ENCODE assay signal across 25 mouse cellular contexts in genomic region chr17:56164510-56164909, GRCm38 (mm10). TPM values are rescaled to one million over a fixed set of nuclear protein-coding genes. Genes with fewer than 3 reads are reported as not detected.
DNase-seq lines count a peak whose midpoint lies in the region; ATAC-seq and TF ChIP-seq lines count a peak whose summit lies in the region.
"Had no signal": no experiment of that assay in that cellular context is flagged by ENCODE, and none has a peak within 500 bp of the region (broad histone marks: within the 10 kb centered on the region; RNA-seq: fewer than 3 reads in every experiment).

No protein-coding gene starts in this region.

- peaks cover 14% of the 10 kb centered on the region for H3K79me2 ChIP-seq in liver, adult 2 months (ENCODE audit: control insufficient read depth, insufficient read depth, low read length)
- no peaks in the 10 kb centered on the region for H3K79me2 ChIP-seq in MEL (ENCODE audit: control insufficient read depth, insufficient read depth, low read length, poor library complexity)

- H3K27me3 ChIP-seq in intestine, embryonic 14.5 days (replicated peaks; ENCODE audit: control insufficient read depth, insufficient read depth, low read length): no peaks in the 10 kb centered on the region
- H3K27me3 ChIP-seq in intestine, embryonic 16.5 days (replicated peaks; ENCODE audit: control insufficient read depth, insufficient read depth, low read length): no peaks in the 10 kb centered on the region
- H3K27me3 ChIP-seq in liver, adult 2 months (ENCODE audit: control insufficient read depth, insufficient read depth, low read length): no peaks in the 10 kb centered on the region
- H3K27me3 ChIP-seq in liver, embryonic 11.5 days (replicated peaks; ENCODE audit: control insufficient read depth, insufficient read depth, low read length): no peaks in the 10 kb centered on the region; the same call in 1 of the 2 replicates
- no peaks in the 10 kb centered on the region for H3K27me3 ChIP-seq in MEL (ENCODE audit: control insufficient read depth in 1 of 2, insufficient read depth in 2 of 2, low read length in 2 of 2)
- H3K27me3 ChIP-seq: embryonic facial prominence, embryonic 15.5 days had no signal

- no peak for TF ChIP-seq RAD21 in MEL (IDR thresholded peaks at IDR 0.05; ENCODE audit: low read depth, low read length)

- DNase-seq in intestine, embryonic 14.5 days (ENCODE audit: low spot score): no peak
- peak; percentile 48 for DNase-seq in liver, adult 2 months (ENCODE audit: extremely low read depth, low read depth, low spot score)
- no peak for DNase-seq in liver, embryonic 11.5 days (ENCODE audit: low spot score)
- peak; percentile 80 for DNase-seq in MEL (ENCODE audit: low read depth, low spot score)
- no peak for DNase-seq in yolk sac, embryonic 10.5 days (ENCODE audit: low spot score)
- DNase-seq: adrenal gland, adult 8-10 months; adrenal gland, postnatal 36 days; cerebellum, adult 11-12 months; cerebellum, adult 9-10 months; embryo, embryonic 11 days; heart, adult 18-20 months; heart, postnatal 10 days; heart, postnatal 4 days had no signal

- no peak for TF ChIP-seq POLR2A in liver, adult 2 months (IDR thresholded peaks at IDR 0.05; ENCODE audit: extremely low read depth, insufficient read depth, low read length)
- TF ChIP-seq POLR2A in MEL (IDR thresholded peaks at IDR 0.05; ENCODE audit: control insufficient read depth in 1 of 2, insufficient read depth in 1 of 2, low read depth in 1 of 2, low read length in 2 of 2, poor library complexity in 1 of 2): no peak

- H3K9ac ChIP-seq in intestine, embryonic 14.5 days (ENCODE audit: low read length): no peak overlapping the region
- no peak overlapping the region for H3K9ac ChIP-seq in intestine, embryonic 16.5 days (ENCODE audit: low read depth, low read length)
- no peak overlapping the region; the same call in 1 of the 2 replicates for H3K9ac ChIP-seq in liver, adult 2 months (ENCODE audit: low read depth, low read length)
- H3K9ac ChIP-seq in liver, embryonic 11.5 days (ENCODE audit: low read depth, low read length): no peak overlapping the region
- H3K9ac ChIP-seq in MEL (ENCODE audit: control insufficient read depth, low read depth, low read length, poor library complexity, severe bottlenecking): no peak overlapping the region
- H3K9ac ChIP-seq: embryonic facial prominence, embryonic 15.5 days; hindbrain, embryonic 12.5 days had no signal

- H3K9me3 ChIP-seq in intestine, embryonic 14.5 days (ENCODE audit: control insufficient read depth, low read length): no peaks in the 10 kb centered on the region
- no peaks in the 10 kb centered on the region for H3K9me3 ChIP-seq in intestine, embryonic 16.5 days (ENCODE audit: control insufficient read depth, low read length)
- H3K9me3 ChIP-seq in liver, embryonic 11.5 days (ENCODE audit: control insufficient read depth, low read length): no peaks in the 10 kb centered on the region
- no peaks in the 10 kb centered on the region for H3K9me3 ChIP-seq in MEL (replicated peaks; ENCODE audit: insufficient read depth, low read length)
- H3K9me3 ChIP-seq: embryonic facial prominence, embryonic 15.5 days; forebrain, embryonic 10.5 days; heart, embryonic 10.5 days; hindbrain, embryonic 12.5 days had no signal

- 78% methylated on average over 3 of the region's 3 CpGs for WGBS in intestine, embryonic 14.5 days
- 64% methylated on average over 3 of the region's 3 CpGs for WGBS in intestine, embryonic 16.5 days
- WGBS in liver, adult 2 months: 20% methylated on average over 3 of the region's 3 CpGs
- WGBS in liver, embryonic 11.5 days: 65% methylated on average over 3 of the region's 3 CpGs

- H3K27ac ChIP-seq in intestine, embryonic 14.5 days (ENCODE audit: low read depth): no peak overlapping the region
- no peak overlapping the region for H3K27ac ChIP-seq in intestine, embryonic 16.5 days (ENCODE audit: low read length)
- peak overlapping the region; percentile 97 for H3K27ac ChIP-seq in liver, adult 2 months (replicated peaks; ENCODE audit: insufficient read depth, low read depth, low read length)
- no peak overlapping the region for H3K27ac ChIP-seq in liver, embryonic 11.5 days (ENCODE audit: low read depth, low read length)
- H3K27ac ChIP-seq in MEL (ENCODE audit: control insufficient read depth, low read depth, low read length): peak overlapping the region; percentile 20; the same call in 1 of the 2 replicates
- peak overlapping the region; percentile 86; the same call in 1 of the 2 replicates for H3K27ac ChIP-seq in brown adipose tissue, adult 24 weeks (replicated peaks; ENCODE audit: low read depth, low read length)
- H3K27ac ChIP-seq: embryonic facial prominence, embryonic 15.5 days; forebrain, embryonic 10.5 days; heart, embryonic 10.5 days; hindbrain, postnatal 0 days had no signal

- H3K4me1 ChIP-seq in intestine, embryonic 14.5 days (replicated peaks; ENCODE audit: control insufficient read depth, insufficient read depth, low read length): peaks cover 13% of the 10 kb centered on the region
- H3K4me1 ChIP-seq in intestine, embryonic 16.5 days (ENCODE audit: control insufficient read depth, insufficient read depth, low read length): peaks cover 24% of the 10 kb centered on the region
- H3K4me1 ChIP-seq in liver, adult 2 months (ENCODE audit: control insufficient read depth, insufficient read depth, low read length): peaks cover 33% of the 10 kb centered on the region
- H3K4me1 ChIP-seq in liver, embryonic 11.5 days (replicated peaks; ENCODE audit: control insufficient read depth, insufficient read depth, low read length): peaks cover 7% of the 10 kb centered on the region
- peaks cover 9 to 28% of the 10 kb centered on the region in 2 experiments for H3K4me1 ChIP-seq in MEL (ENCODE audit: control insufficient read depth in 1 of 2, insufficient read depth in 2 of 2, low read length in 2 of 2)
- peaks cover 5% of the 10 kb centered on the region; the same call in 1 of the 2 replicates for H3K4me1 ChIP-seq in brown adipose tissue, adult 24 weeks (ENCODE audit: control insufficient read depth, insufficient read depth, insufficient read length, low read length)

- peak in 1 of 2 experiments; percentile 62; a peak in 3 of 4 replicates for TF ChIP-seq EP300 in MEL (IDR thresholded peaks at IDR 0.05; ENCODE audit: low read depth in 1 of 2, low read length in 2 of 2)

- TF ChIP-seq CTCF in liver, adult 2 months (IDR thresholded peaks at IDR 0.05; ENCODE audit: low read depth, low read length): no peak
- TF ChIP-seq CTCF in MEL (IDR thresholded peaks at IDR 0.05 in 2 of 3, conservative IDR thresholded peaks at IDR 0.05 in 1 of 3; ENCODE audit: control insufficient read depth in 1 of 3, insufficient read depth in 1 of 3, low read depth in 2 of 3, low read length in 3 of 3, poor library complexity in 1 of 3, severe bottlenecking in 1 of 3): no peak

- H3K4me2 ChIP-seq in intestine, embryonic 14.5 days (ENCODE audit: low read length): 0 out of 2 replicates have a peak overlapping the region, but pooled peaks have one; percentile 69
- H3K4me2 ChIP-seq in intestine, embryonic 16.5 days (ENCODE audit: low read depth, low read length): no peak overlapping the region
- H3K4me2 ChIP-seq in liver, embryonic 11.5 days: no peak overlapping the region
- H3K4me2 ChIP-seq: embryonic facial prominence, embryonic 15.5 days; hindbrain, embryonic 12.5 days had no signal

- no peaks in the 10 kb centered on the region for H3K36me3 ChIP-seq in intestine, embryonic 14.5 days (ENCODE audit: control insufficient read depth, insufficient read depth, low read length)
- H3K36me3 ChIP-seq in intestine, embryonic 16.5 days (ENCODE audit: control insufficient read depth, insufficient read depth, low read length): no peaks in the 10 kb centered on the region
- H3K36me3 ChIP-seq in liver, adult 2 months (ENCODE audit: control insufficient read depth, insufficient read depth, low read length): no peaks in the 10 kb centered on the region
- H3K36me3 ChIP-seq in liver, embryonic 11.5 days (ENCODE audit: control insufficient read depth, insufficient read depth, low read length): no peaks in the 10 kb centered on the region
- peaks cover 0 to 22% of the 10 kb centered on the region in 2 experiments; a peak in 2 of 4 replicates for H3K36me3 ChIP-seq in MEL (ENCODE audit: control insufficient read depth in 1 of 2, insufficient read depth in 2 of 2, low read length in 2 of 2)
- H3K36me3 ChIP-seq: embryonic facial prominence, embryonic 15.5 days; forebrain, embryonic 10.5 days; heart, embryonic 10.5 days; hindbrain, embryonic 12.5 days had no signal

- H3K4me3 ChIP-seq in intestine, embryonic 14.5 days (ENCODE audit: low read depth, low read length): no peak overlapping the region
- H3K4me3 ChIP-seq in intestine, embryonic 16.5 days (ENCODE audit: low read length): no peak overlapping the region
- H3K4me3 ChIP-seq in liver, adult 2 months (ENCODE audit: insufficient read depth, low read depth, low read length): no peak overlapping the region
- no peak overlapping the region for H3K4me3 ChIP-seq in liver, embryonic 11.5 days (ENCODE audit: low read depth, low read length)
- H3K4me3 ChIP-seq in MEL (ENCODE audit: control insufficient read depth in 1 of 2, insufficient read depth in 1 of 2, low read depth in 2 of 2, low read length in 2 of 2): no peak overlapping the region
- 0 out of 2 replicates have a peak overlapping the region, but pooled peaks have one; percentile 59 for H3K4me3 ChIP-seq in brown adipose tissue, adult 24 weeks (ENCODE audit: insufficient read depth, low read depth, low read length)
- H3K4me3 ChIP-seq: embryonic facial prominence, embryonic 15.5 days; erythroblast, embryonic 14.5 days; forebrain, embryonic 10.5 days; heart, embryonic 10.5 days; hindbrain, embryonic 12.5 days had no signal

- no peak for ATAC-seq in intestine, embryonic 14.5 days (replicated peaks; ENCODE audit: low FRiP score, low TSS enrichment, low read depth)
- no peak for ATAC-seq in intestine, embryonic 16.5 days
- ATAC-seq in liver, embryonic 11.5 days (replicated peaks; ENCODE audit: low FRiP score): no peak
- ATAC-seq: forebrain, embryonic 14.5 days; hindbrain, postnatal 0 days had no signal

RNA-seq across cellular contexts. Expression of gene Tnfaip8l1, which starts 2.2 kb away (rescaled TPM):
- polyA plus RNA-seq in intestine, embryonic 14.5 days (2014; fragmentation: Nextera tagmentation; extraction: Ambion mirVana): 11.3 and 14.0 TPM in 2 replicates
- polyA plus RNA-seq in intestine, embryonic 16.5 days (2015; fragmentation: Nextera tagmentation; extraction: Ambion mirVana): 10.6 and 12.7 TPM in 2 replicates
- 16.2 and 20.9 TPM in 2 replicates for total RNA-seq in liver, adult 2 months (2014; rRNA removed)
- polyA plus RNA-seq in liver, adult 2 months (2012; rRNA removed): 21.8 and 25.5 TPM in 2 replicates
- polyA plus RNA-seq in liver, embryonic 11.5 days (2014; fragmentation: Nextera tagmentation; extraction: Ambion mirVana): 6.8 and 7.5 TPM in 2 replicates
- total RNA-seq in MEL (2012; rRNA removed): 3.4 and 4.0 TPM in 2 replicates
- 1 to 10 TPM in 1 of 2 experiments, not detected in 1; 5.5 TPM for polyA plus RNA-seq in MEL (2012; ENCODE audit: insufficient read depth in 1 of 2, insufficient read length in 2 of 2, low read depth in 1 of 2, low replicate concordance in 2 of 2, missing spikeins in 1 of 2)
- polyA plus RNA-seq in brown adipose tissue, adult 24 weeks (2012; ENCODE audit: insufficient read depth, insufficient read length, missing spikeins): 0.36 and 1.4 TPM in 2 replicates

RNA-seq across cellular contexts. Expression of gene Mydgf, which starts 19.2 kb away (rescaled TPM):
- polyA plus RNA-seq in intestine, embryonic 14.5 days (2014; fragmentation: Nextera tagmentation; extraction: Ambion mirVana): 103 and 111 TPM in 2 replicates
- 119 and 121 TPM in 2 replicates for polyA plus RNA-seq in intestine, embryonic 16.5 days (2015; fragmentation: Nextera tagmentation; extraction: Ambion mirVana)
- 89.4 and 91.1 TPM in 2 replicates for total RNA-seq in liver, adult 2 months (2014; rRNA removed)
- polyA plus RNA-seq in liver, adult 2 months (2012; rRNA removed): 81.1 and 86.0 TPM in 2 replicates
- 98.7 and 102 TPM in 2 replicates for polyA plus RNA-seq in liver, embryonic 11.5 days (2014; fragmentation: Nextera tagmentation; extraction: Ambion mirVana)
- total RNA-seq in MEL (2012; rRNA removed): 112 and 137 TPM in 2 replicates
- polyA plus RNA-seq in MEL (2012; ENCODE audit: insufficient read depth in 1 of 2, insufficient read length in 2 of 2, low read depth in 1 of 2, low replicate concordance in 2 of 2, missing spikeins in 1 of 2): 100 to 1,000 TPM in 1 of 2 experiments, not detected in 1; 117 TPM
- 30.8 and 30.9 TPM in 2 replicates for polyA plus RNA-seq in brown adipose tissue, adult 24 weeks (2012; ENCODE audit: insufficient read depth, insufficient read length, missing spikeins)

RNA-seq across cellular contexts. Expression of gene Sema6b, which starts 24.4 kb away (rescaled TPM):
- polyA plus RNA-seq in intestine, embryonic 14.5 days (2014; fragmentation: Nextera tagmentation; extraction: Ambion mirVana): 0.86 and 1.3 TPM in 2 replicates
- polyA plus RNA-seq in intestine, embryonic 16.5 days (2015; fragmentation: Nextera tagmentation; extraction: Ambion mirVana): 0.81 and 0.99 TPM in 2 replicates
- 1.3 TPM in 2 replicates for total RNA-seq in liver, adult 2 months (2014; rRNA removed)
- polyA plus RNA-seq in liver, adult 2 months (2012; rRNA removed): 2.7 and 3.9 TPM in 2 replicates
- polyA plus RNA-seq in liver, embryonic 11.5 days (2014; fragmentation: Nextera tagmentation; extraction: Ambion mirVana): 1.4 and 1.5 TPM in 2 replicates
- total RNA-seq in MEL (2012; rRNA removed): 7.0 and 7.7 TPM in 2 replicates
- polyA plus RNA-seq in MEL (2012; ENCODE audit: insufficient read depth in 1 of 2, insufficient read length in 2 of 2, low read depth in 1 of 2, low replicate concordance in 2 of 2, missing spikeins in 1 of 2): 10 to 100 TPM in 1 of 2 experiments, not detected in 1; 16.8 TPM
- 1.9 and 5.0 TPM in 2 replicates for polyA plus RNA-seq in brown adipose tissue, adult 24 weeks (2012; ENCODE audit: insufficient read depth, insufficient read length, missing spikeins)

RNA-seq across cellular contexts. Expression of gene Lrg1, which starts 42.7 kb away (rescaled TPM):
- polyA plus RNA-seq in intestine, embryonic 14.5 days (2014; fragmentation: Nextera tagmentation; extraction: Ambion mirVana): 0.16 TPM in 1 of 2 replicates, not detected in the other
- polyA plus RNA-seq in intestine, embryonic 16.5 days (2015; fragmentation: Nextera tagmentation; extraction: Ambion mirVana): 0.47 and 0.57 TPM in 2 replicates
- total RNA-seq in liver, adult 2 months (2014; rRNA removed): 90.0 and 116 TPM in 2 replicates
- 543 and 600 TPM in 2 replicates for polyA plus RNA-seq in liver, adult 2 months (2012; rRNA removed)
- 0.23 and 0.34 TPM in 2 replicates for polyA plus RNA-seq in liver, embryonic 11.5 days (2014; fragmentation: Nextera tagmentation; extraction: Ambion mirVana)
- total RNA-seq in MEL (2012; rRNA removed): not detected in 2 replicates
- polyA plus RNA-seq in MEL (2012; ENCODE audit: insufficient read depth in 1 of 2, insufficient read length in 2 of 2, low read depth in 1 of 2, low replicate concordance in 2 of 2, missing spikeins in 1 of 2): not detected
- 61.5 and 101 TPM in 2 replicates for polyA plus RNA-seq in brown adipose tissue, adult 24 weeks (2012; ENCODE audit: insufficient read depth, insufficient read length, missing spikeins)
- total RNA-seq: ES-E14 had no signal
- polyA plus RNA-seq: embryonic facial prominence, embryonic 11.5 days; forebrain, embryonic 10.5 days; forebrain, embryonic 14.5 days; heart, embryonic 10.5 days had no signal

RNA-seq across cellular contexts. Expression of gene Plin5, which starts 47.1 kb away (rescaled TPM):
- polyA plus RNA-seq in intestine, embryonic 14.5 days (2014; fragmentation: Nextera tagmentation; extraction: Ambion mirVana): 0.58 TPM in 2 replicates
- polyA plus RNA-seq in intestine, embryonic 16.5 days (2015; fragmentation: Nextera tagmentation; extraction: Ambion mirVana): 0.48 and 0.57 TPM in 2 replicates
- 19.2 and 24.6 TPM in 2 replicates for total RNA-seq in liver, adult 2 months (2014; rRNA removed)
- polyA plus RNA-seq in liver, adult 2 months (2012; rRNA removed): 42.7 and 58.2 TPM in 2 replicates
- polyA plus RNA-seq in liver, embryonic 11.5 days (2014; fragmentation: Nextera tagmentation; extraction: Ambion mirVana): 0.43 and 0.68 TPM in 2 replicates
- total RNA-seq in MEL (2012; rRNA removed): not detected in 2 replicates
- polyA plus RNA-seq in MEL (2012; ENCODE audit: insufficient read depth in 1 of 2, insufficient read length in 2 of 2, low read depth in 1 of 2, low replicate concordance in 2 of 2, missing spikeins in 1 of 2): not detected
- 138 and 171 TPM in 2 replicates for polyA plus RNA-seq in brown adipose tissue, adult 24 weeks (2012; ENCODE audit: insufficient read depth, insufficient read length, missing spikeins)
- total RNA-seq: common myeloid progenitor, adult 5-6 weeks had no signal
- polyA plus RNA-seq: erythroblast, embryonic 14.5 days had no signal

Comparison
In these comparisons a context has a peak if more than half of its experiments do, and no peak if none do; other contexts are left out.
1. DNase-seq: peak in liver, adult 2 months (single experiment) and MEL (single experiment); none in intestine, embryonic 14.5 days (single experiment), liver, embryonic 11.5 days (single experiment) and yolk sac, embryonic 10.5 days (single experiment).
2. H3K27ac ChIP-seq: peak in liver, adult 2 months (single experiment), MEL (single experiment) and brown adipose tissue, adult 24 weeks (single experiment); none in intestine, embryonic 14.5 days (single experiment), intestine, embryonic 16.5 days (single experiment) and liver, embryonic 11.5 days (single experiment).